In the genomic region with DNA sequence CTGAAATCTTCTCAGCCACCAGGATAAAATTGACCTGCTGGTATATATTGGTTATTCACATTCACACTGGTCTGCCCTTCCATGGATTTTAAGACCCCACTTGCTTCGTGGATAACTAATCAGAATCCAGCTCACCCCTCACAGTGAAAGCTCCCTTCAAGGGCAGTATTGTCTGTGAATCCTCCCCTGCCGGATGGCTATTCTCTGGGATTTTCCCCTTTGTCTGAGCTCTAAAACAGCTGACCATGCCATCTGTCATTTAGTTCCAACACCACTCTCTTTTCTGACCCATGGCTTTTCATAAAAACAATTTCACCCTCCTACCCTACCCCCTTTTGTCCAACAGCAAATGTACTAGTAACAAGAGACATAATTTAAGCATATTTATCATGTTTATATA, we compare ENCODE assay signal across 16 mouse cellular contexts.
DNase-seq lines count a peak whose midpoint lies in the region; ATAC-seq lines count a peak whose summit lies in the region.
"Had no signal": no experiment of that assay in that cellular context is flagged by ENCODE, and none has a peak within 500 bp of the region (broad histone marks: within the 10 kb centered on the region; RNA-seq: fewer than 3 reads in every experiment).

No protein-coding gene starts in this region.

- WGBS in lung, embryonic 15.5 days = 42% methylated on average over 2 of the region's 2 CpGs

- peak; percentile 58; the same call in 1 of the 2 replicates for ATAC-seq in lung, embryonic 15.5 days (ENCODE audit: borderline replicate concordance, extremely low read depth, low FRiP score, low TSS enrichment)
- ATAC-seq: CD4-positive, CD25-positive, alpha-beta regulatory T cell, adult 4 months; intestine, postnatal 0 days had no signal

- no peaks in the 10 kb centered on the region for H3K27me3 ChIP-seq in lung, embryonic 15.5 days
- H3K27me3 ChIP-seq: heart, embryonic 13.5 days had no signal

- no peak overlapping the region for H3K4me2 ChIP-seq in lung, embryonic 15.5 days
- H3K4me2 ChIP-seq: heart, embryonic 13.5 days had no signal

- peak overlapping the region; percentile 71 for H3K27ac ChIP-seq in lung, embryonic 15.5 days
- H3K27ac ChIP-seq: heart, embryonic 13.5 days; macrophage had no signal

- DNase-seq in lung, postnatal 36 days = no peak
- DNase-seq in embryo, embryonic 10 days (ENCODE audit: low spot score) = peak; percentile 56
- peak; percentile 54 for DNase-seq in embryo, embryonic 11 days
- peak; percentile 49 for DNase-seq in mesoderm, embryonic 11.5 days (ENCODE audit: low read depth, low spot score)
- DNase-seq in Muller cell, postnatal 12 days (ENCODE audit: inconsistent ontology term) = no peak
- no peak for DNase-seq in cerebellum, postnatal 25 days
- DNase-seq in liver = no peak
- DNase-seq: adrenal gland, adult 8-10 months; cerebellum, adult 9-10 months; heart, postnatal 4 days; kidney, postnatal 36 days had no signal

- no peaks in the 10 kb centered on the region for H3K9me3 ChIP-seq in lung, embryonic 15.5 days
- H3K9me3 ChIP-seq: heart, embryonic 13.5 days had no signal

- H3K36me3 ChIP-seq in lung, embryonic 15.5 days = no peaks in the 10 kb centered on the region
- H3K36me3 ChIP-seq: heart, embryonic 13.5 days had no signal

- no peak overlapping the region for H3K4me3 ChIP-seq in lung, embryonic 15.5 days
- H3K4me3 ChIP-seq: heart, embryonic 13.5 days had no signal

- H3K9ac ChIP-seq in lung, embryonic 15.5 days = no peak overlapping the region
- H3K9ac ChIP-seq: heart, embryonic 13.5 days had no signal

- H3K4me1 ChIP-seq in lung, embryonic 15.5 days = peaks cover 15% of the 10 kb centered on the region

Comparison
In these comparisons a context has a peak if more than half of its experiments do, and no peak if none do; other contexts are left out.
1. DNase-seq: peak in embryo, embryonic 10 days (single experiment), embryo, embryonic 11 days (single experiment) and mesoderm, embryonic 11.5 days (single experiment); none in lung, postnatal 36 days (single experiment), Muller cell, postnatal 12 days (single experiment), cerebellum, postnatal 25 days (0 of 2) and liver (single experiment).